35 mouse cellular contexts compared by ENCODE assay signal in the genomic region with DNA sequence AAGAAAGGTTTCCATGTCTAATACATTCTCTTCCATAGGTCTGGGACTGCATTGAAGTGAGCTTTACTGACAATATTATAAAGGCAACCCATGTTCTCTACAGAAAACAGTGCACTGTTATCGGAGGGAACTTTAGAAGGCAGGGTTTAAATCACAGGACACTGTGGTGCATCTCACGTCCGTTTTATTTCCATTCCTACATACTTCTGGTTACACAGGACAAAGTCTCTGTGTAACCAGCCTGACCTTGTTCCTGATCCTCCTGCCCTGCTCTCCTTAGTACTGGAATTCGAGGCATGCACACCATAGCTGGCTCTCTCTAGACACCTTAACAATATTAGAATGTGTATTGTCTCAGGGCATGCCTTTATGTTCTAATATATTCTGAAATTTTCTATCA.
"Had no signal": no experiment of that assay in that cellular context is flagged by ENCODE, and none has a peak within 500 bp of the region (broad histone marks: within the 10 kb centered on the region; RNA-seq: fewer than 3 reads in every experiment).

No protein-coding gene starts in this region.

- H3K27ac ChIP-seq: heart, adult 2 months; heart, embryonic 10.5 days; heart, embryonic 13.5 days; heart, embryonic 15.5 days; hindbrain, embryonic 10.5 days; hindbrain, embryonic 12.5 days; hindbrain, embryonic 13.5 days; hindbrain, embryonic 14.5 days; hindbrain, embryonic 15.5 days; hindbrain, postnatal 0 days; intestine, embryonic 15.5 days; kidney, embryonic 15.5 days; kidney, postnatal 0 days; layer of hippocampus, adult 2 months had no signal

- H3K4me1 ChIP-seq: intestine, embryonic 15.5 days had no signal

- H3K27me3 ChIP-seq: heart, embryonic 12.5 days; heart, embryonic 13.5 days; heart, embryonic 15.5 days; hindbrain, embryonic 13.5 days; hindbrain, embryonic 15.5 days; intestine, embryonic 15.5 days had no signal

- H3K36me3 ChIP-seq: heart, embryonic 10.5 days; heart, embryonic 12.5 days; heart, embryonic 13.5 days; heart, embryonic 15.5 days; hindbrain, embryonic 10.5 days; hindbrain, embryonic 12.5 days; hindbrain, embryonic 13.5 days; hindbrain, embryonic 15.5 days; intestine, embryonic 15.5 days; kidney, embryonic 15.5 days had no signal

- H3K4me3 ChIP-seq: heart, adult 2 months; heart, embryonic 10.5 days; heart, embryonic 12.5 days; heart, embryonic 13.5 days; heart, embryonic 15.5 days; hindbrain, embryonic 10.5 days; hindbrain, embryonic 12.5 days; hindbrain, embryonic 13.5 days; hindbrain, embryonic 15.5 days; intestine, embryonic 15.5 days; kidney, embryonic 15.5 days; layer of hippocampus, adult 2 months had no signal

- DNase-seq: heart, adult 2 months; heart, postnatal 10 days; heart, postnatal 14 days; heart, postnatal 36 days; heart, postnatal 4 days; kidney, adult 11 months; kidney, adult 18-20 months; kidney, adult 2 months; kidney, adult 8-10 months; kidney, adult 9 months; kidney, postnatal 10 days; kidney, postnatal 14 days; kidney, postnatal 25 days; kidney, postnatal 36 days; kidney, postnatal 4 days; layer of hippocampus, adult 9-11 months had no signal

- ATAC-seq: hindbrain, embryonic 16.5 days; hindbrain, postnatal 0 days; inflammation-experienced regulatory T-cells, adult 6 months; intestine, embryonic 15.5 days; intestine, embryonic 16.5 days; intestine, postnatal 0 days had no signal

- H3K9ac ChIP-seq: heart, embryonic 12.5 days; heart, embryonic 13.5 days; heart, embryonic 15.5 days; hindbrain, embryonic 12.5 days; hindbrain, embryonic 13.5 days; hindbrain, embryonic 14.5 days; hindbrain, embryonic 15.5 days; intestine, embryonic 15.5 days; kidney, embryonic 15.5 days had no signal

- H3K9me3 ChIP-seq: heart, embryonic 10.5 days; heart, embryonic 12.5 days; heart, embryonic 13.5 days; heart, embryonic 15.5 days; hindbrain, embryonic 10.5 days; hindbrain, embryonic 12.5 days; hindbrain, embryonic 13.5 days; hindbrain, embryonic 15.5 days; intestine, embryonic 15.5 days; kidney, embryonic 15.5 days had no signal

- H3K4me2 ChIP-seq: heart, embryonic 11.5 days; heart, embryonic 12.5 days; heart, embryonic 13.5 days; heart, embryonic 15.5 days; hindbrain, embryonic 12.5 days; hindbrain, embryonic 13.5 days; hindbrain, embryonic 14.5 days; hindbrain, embryonic 15.5 days; intestine, embryonic 15.5 days; kidney, embryonic 15.5 days had no signal
